Mouse (Mus musculus) lung, postnatal 0 days (tissue): ENCODE data around the gene Dpp6.

Experiments used
- CTCF ChIP-seq: IDR thresholded peaks from 2 replicates; pipeline ENCODE4 v1.5.1; 2016; ENCODE audit warnings: antibody characterized with exemption, mild to moderate bottlenecking
- EP300 ChIP-seq: IDR thresholded peaks from 2 replicates; pipeline ENCODE4 v1.6.1; 2016; ENCODE audit warnings: antibody characterized with exemption, mild to moderate bottlenecking, control low read depth

DNA sequence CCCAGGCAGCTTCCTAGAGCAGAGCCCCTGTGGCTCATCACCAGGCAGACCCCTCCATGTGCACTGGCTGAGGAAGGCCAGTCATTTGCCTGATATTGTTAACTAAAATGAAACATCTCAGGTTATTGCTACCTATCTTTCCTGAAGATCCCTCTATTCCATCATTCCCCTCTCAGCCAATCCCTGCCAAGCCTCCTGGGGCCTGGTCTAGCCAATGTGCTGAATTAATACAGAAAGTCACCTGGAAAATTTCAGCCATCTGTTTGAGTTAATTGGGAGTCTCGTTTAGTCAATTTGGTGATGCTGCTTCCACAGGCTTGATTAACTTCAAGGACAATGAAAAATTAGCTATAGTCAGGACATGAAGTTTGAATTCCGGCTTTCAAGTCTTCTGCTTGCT lies 818.9 kb downstream of the Dpp6 start:
- TF ChIP-seq CTCF: no peak
- no peak for TF ChIP-seq EP300
